Mouse (Mus musculus) midbrain, embryonic 10.5 days (tissue): ENCODE data around the gene Oxnad1. TPM values are rescaled to one million over a fixed set of nuclear protein-coding genes. Genes with fewer than 3 reads are reported as not detected.
"Not testable (repeated sequence)": the region's sequence is repeated elsewhere in the genome, so short reads cannot be mapped to it uniquely, and the experiment has no call there.

Experiments
- DNase-seq: peaks from one replicate; pipeline ENCODE4 v3.0.0-alpha.2; 2017; ENCODE audit warnings: low spot score
- H3K27ac ChIP-seq: fragments of 300-500 bp; sonication (generic); replicated peaks from 2 replicates; pipeline ENCODE4 v1.5.1; 2016; ENCODE audit warnings: mild to moderate bottlenecking
- H3K27me3 ChIP-seq: fragments of 300-500 bp; sonication (generic); 2 replicates; pipeline ENCODE4 v1.6.1; 2016; ENCODE audit warnings: low read depth, mild to moderate bottlenecking; ENCODE audit not compliant: poor library complexity, severe bottlenecking
- H3K36me3 ChIP-seq: fragments of 300-500 bp; sonication (generic); 2 replicates; pipeline ENCODE4 v1.6.1; 2016; ENCODE audit warnings: mild to moderate bottlenecking, moderate library complexity
- H3K4me1 ChIP-seq: fragments of 300-500 bp; sonication (generic); 2 replicates; pipeline ENCODE4 v1.6.1; 2016
- H3K4me3 ChIP-seq: fragments of 300-500 bp; sonication (generic); 2 replicates; pipeline ENCODE4 v1.5.1; 2016; ENCODE audit warnings: mild to moderate bottlenecking, moderate library complexity
- H3K9me3 ChIP-seq: fragments of 300-500 bp; sonication (generic); replicated peaks from 2 replicates; pipeline ENCODE4 v1.6.1; 2016; ENCODE audit warnings: mild to moderate bottlenecking
- WGBS: fragments of 180-500 bp; shearing (Covaris S2); methylation state at CpG from one replicate; pipeline ENCODE4 v1.1.7; 2016; 5-methylcytosine and 5-hydroxymethylcytosine counted together
- polyA plus RNA-seq: library from polyadenylated mRNA; unstranded; fragments of >200 nt; fragmentation: Nextera tagmentation; extraction: Ambion mirVana; gene quantifications from 2 replicates; pipeline ENCODE4 v1.2.1, GENCODE M21; 2016

The Oxnad1 gene
- polyA plus RNA-seq, 1 experiment from 2014 or later, result 26.7 TPM

DNA sequence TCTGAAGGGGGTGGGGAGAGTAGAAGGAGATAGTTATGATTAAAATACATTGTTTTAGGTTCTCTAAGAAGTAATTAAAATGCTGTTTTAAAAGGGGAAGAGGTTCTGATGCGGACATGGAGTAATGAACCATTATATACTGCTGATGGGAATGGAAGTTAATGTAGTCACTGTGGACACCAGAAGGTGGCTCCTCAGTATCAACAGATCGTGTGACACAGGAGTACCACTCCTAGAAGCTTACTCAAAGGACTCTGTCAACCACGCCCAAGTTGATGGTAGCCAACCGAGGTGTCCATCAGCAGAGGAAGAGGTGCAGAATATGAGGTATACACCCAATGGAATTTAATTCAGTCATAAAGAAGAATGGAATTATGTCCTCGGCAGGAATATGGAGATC lies 43.2 kb downstream of the Oxnad1 start:
- Histone ChIP-seq H3K27ac (no peak overlapping the region), H3K4me1 (no peaks in the 10 kb centered on the region)
- WGBS, result 88% methylated on average over 5 of the region's 5 CpGs

DNA sequence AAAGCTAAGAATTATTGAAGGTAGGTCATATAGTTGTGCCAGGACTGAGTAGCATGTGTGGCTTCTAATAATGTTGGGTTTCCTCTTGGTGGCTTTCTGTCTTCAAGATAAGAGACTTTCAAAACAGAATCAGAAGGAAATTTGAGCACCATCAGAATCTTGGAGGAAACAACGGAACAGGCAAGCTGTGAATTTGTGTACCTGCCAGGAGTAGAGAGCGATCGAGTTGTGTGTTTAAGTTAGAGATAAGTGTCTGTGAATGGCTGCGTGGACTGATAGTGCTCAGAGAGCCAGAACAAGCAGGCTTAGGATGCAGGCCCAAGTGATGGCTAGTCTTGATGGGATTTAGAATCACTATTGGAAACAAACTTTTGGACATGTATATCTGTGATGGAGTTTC lies 46.7 kb downstream of the Oxnad1 start:
- 89% methylated on average over 4 of the region's 4 CpGs for WGBS
- H3K9me3 ChIP-seq, result no peaks in the 10 kb centered on the region

More for the DNA sequence above, 43.2 kb downstream of the Oxnad1 start:
- Histone ChIP-seq H3K4me3 (no peak overlapping the region), H3K27me3 (no peaks in the 10 kb centered on the region), H3K9me3 (no peaks in the 10 kb centered on the region), H3K36me3 (no peaks in the 10 kb centered on the region)
- no peak for DNase-seq

GRCm38 (mm10) chr14:32134293-32134692 lies 49.1 kb downstream of the Oxnad1 start:
- H3K27ac ChIP-seq, result no peak overlapping the region
- H3K4me3 ChIP-seq, result no peak overlapping the region
- H3K36me3 ChIP-seq, result no peaks in the 10 kb centered on the region
- no peak for DNase-seq
- no peaks in the 10 kb centered on the region for H3K27me3 ChIP-seq
- 82% methylated on average over 2 of the region's 2 CpGs for WGBS
- no peaks in the 10 kb centered on the region for H3K4me1 ChIP-seq
- H3K9me3 ChIP-seq, result no peaks in the 10 kb centered on the region

More for the DNA sequence above, 46.7 kb downstream of the Oxnad1 start:
- no peaks in the 10 kb centered on the region for H3K36me3 ChIP-seq
- H3K4me3 ChIP-seq, result no peak overlapping the region
- no peak for DNase-seq
- H3K4me1 ChIP-seq, result no peaks in the 10 kb centered on the region
- no peak overlapping the region for H3K27ac ChIP-seq
- no peaks in the 10 kb centered on the region for H3K27me3 ChIP-seq

DNA sequence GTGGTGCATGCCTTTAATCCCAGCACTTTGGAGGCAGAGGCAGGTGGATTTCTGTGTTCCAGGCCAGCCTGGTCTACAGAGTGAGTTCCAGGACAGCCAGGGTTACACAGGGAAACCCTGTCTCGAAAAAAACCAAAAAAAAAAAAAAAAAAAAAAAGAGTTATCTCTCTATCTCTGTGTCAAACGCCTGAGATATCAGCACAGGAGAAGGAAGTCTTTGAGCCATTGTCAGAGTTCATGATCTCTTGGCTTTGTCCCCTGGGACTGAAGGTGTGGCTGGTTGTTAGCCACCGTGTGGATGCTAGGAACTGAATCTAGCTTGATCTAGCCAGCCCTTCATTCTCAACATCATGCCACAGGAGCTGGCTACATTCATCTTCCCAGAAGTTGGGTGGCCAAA lies 51.3 kb downstream of the Oxnad1 start:
- H3K4me1 ChIP-seq, H3K4me3 ChIP-seq, H3K9me3 ChIP-seq, H3K27me3 ChIP-seq, H3K27ac ChIP-seq, H3K36me3 ChIP-seq, DNase-seq: not testable (repeated sequence)
- 87% methylated on average over 3 of the region's 3 CpGs for WGBS

- H3K36me3 ChIP-seq, result no peaks in the 10 kb centered on the region
- H3K9me3 ChIP-seq, result no peaks in the 10 kb centered on the region
- no peak overlapping the region for H3K27ac ChIP-seq
- no peak for DNase-seq
- H3K27me3 ChIP-seq, result no peaks in the 10 kb centered on the region
- no peak overlapping the region for H3K4me3 ChIP-seq
- WGBS, result 69% methylated on average over 5 of the region's 5 CpGs
- no peaks in the 10 kb centered on the region for H3K4me1 ChIP-seq
Observed at GRCm38 (mm10) chr14:32140359-32140965, 55.3 kb downstream of the Oxnad1 start.

- Histone ChIP-seq H3K4me1 (no peaks in the 10 kb centered on the region), H3K4me3 (no peak within 1 kb of the TSS), H3K27me3 (no peaks in the 10 kb centered on the region), H3K27ac (no peak within 1 kb of the TSS), H3K9me3 (peaks cover 1% of the 10 kb centered on the region; the same call in 1 of the 2 replicates), H3K36me3 (no peaks in the 10 kb centered on the region)
- DNase-seq, result no peak
- 88% methylated on average over 5 of the region's 5 CpGs for WGBS
Observed at GRCm38 (mm10) chr14:32141723-32142122, 56.5 kb downstream of the Oxnad1 start, which contains the start of gene Msmb. Msmb (plus strand) TSS chr14:32142023.

- Histone ChIP-seq H3K4me1 (no peaks in the 10 kb centered on the region), H3K9me3 (peaks cover 13% of the 10 kb centered on the region), H3K27ac (no peak overlapping the region), H3K27me3 (no peaks in the 10 kb centered on the region), H3K36me3 (no peaks in the 10 kb centered on the region), H3K4me3 (no peak overlapping the region)
- DNase-seq, result no peak
Observed at GRCm38 (mm10) chr14:32144734-32145133, 59.6 kb downstream of the Oxnad1 start.

DNA sequence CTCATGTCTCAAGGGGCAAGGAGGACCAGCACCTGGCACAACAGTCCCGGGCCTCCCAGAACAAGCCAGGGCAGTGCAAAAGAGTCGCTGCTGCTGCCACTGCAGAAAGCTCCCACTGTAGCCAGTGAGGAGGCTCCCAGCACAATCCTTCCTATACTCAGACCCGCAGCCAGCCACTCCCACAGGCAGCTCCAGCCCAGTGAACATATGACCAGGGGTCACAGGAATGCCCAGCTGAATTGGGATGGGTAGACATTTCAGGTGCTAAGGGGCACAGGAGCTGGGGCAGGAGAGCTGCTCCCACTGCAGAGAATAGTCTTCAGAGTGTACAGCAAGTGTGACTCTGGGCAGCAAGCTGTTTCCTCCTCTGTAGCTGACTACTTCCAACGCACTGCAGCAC lies 60.2 kb downstream of the Oxnad1 start:
- H3K9me3 ChIP-seq, result peaks cover 13% of the 10 kb centered on the region
- no peaks in the 10 kb centered on the region for H3K36me3 ChIP-seq
- H3K4me3 ChIP-seq, result no peak overlapping the region
- DNase-seq, result no peak
- no peak overlapping the region for H3K27ac ChIP-seq
- 74% methylated on average over 4 of the region's 4 CpGs for WGBS
- H3K4me1 ChIP-seq, result no peaks in the 10 kb centered on the region
- H3K27me3 ChIP-seq, result no peaks in the 10 kb centered on the region

- no peak overlapping the region for H3K4me3 ChIP-seq
- 91% methylated on average over 7 of the region's 7 CpGs for WGBS
- no peak for DNase-seq
- no peak overlapping the region for H3K27ac ChIP-seq
- no peaks in the 10 kb centered on the region for H3K4me1 ChIP-seq
- H3K9me3 ChIP-seq, result peaks cover 13% of the 10 kb centered on the region
- H3K36me3 ChIP-seq, result no peaks in the 10 kb centered on the region
- H3K27me3 ChIP-seq, result no peaks in the 10 kb centered on the region
Observed at GRCm38 (mm10) chr14:32145809-32146511, 60.8 kb downstream of the Oxnad1 start.

DNA sequence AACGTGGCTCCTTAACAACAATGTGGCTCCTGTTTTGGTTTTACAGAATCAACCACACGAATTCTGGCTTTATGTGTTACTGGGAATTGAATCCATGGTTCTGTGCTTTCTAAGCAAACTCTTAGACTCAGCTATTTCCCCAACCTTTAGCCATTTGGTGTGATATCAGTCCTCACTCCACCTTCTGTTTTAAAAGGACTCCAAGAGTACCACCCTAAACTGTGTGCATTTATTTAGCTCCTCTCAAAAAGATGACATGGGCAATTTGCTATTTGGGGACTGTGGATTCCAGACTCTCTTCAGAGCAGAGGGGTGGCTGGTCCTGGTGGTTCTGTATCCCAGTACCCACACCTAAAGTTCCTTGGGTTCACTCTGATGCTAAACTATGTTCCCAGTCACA lies 61.4 kb downstream of the Oxnad1 start:
- no peak for DNase-seq
- peaks cover 13% of the 10 kb centered on the region for H3K9me3 ChIP-seq
- H3K27ac ChIP-seq, result no peak overlapping the region
- no peaks in the 10 kb centered on the region for H3K36me3 ChIP-seq
- no peaks in the 10 kb centered on the region for H3K27me3 ChIP-seq
- H3K4me1 ChIP-seq, result no peaks in the 10 kb centered on the region
- WGBS, result 83% methylated on average over 2 of the region's 2 CpGs
- no peak overlapping the region for H3K4me3 ChIP-seq

DNA sequence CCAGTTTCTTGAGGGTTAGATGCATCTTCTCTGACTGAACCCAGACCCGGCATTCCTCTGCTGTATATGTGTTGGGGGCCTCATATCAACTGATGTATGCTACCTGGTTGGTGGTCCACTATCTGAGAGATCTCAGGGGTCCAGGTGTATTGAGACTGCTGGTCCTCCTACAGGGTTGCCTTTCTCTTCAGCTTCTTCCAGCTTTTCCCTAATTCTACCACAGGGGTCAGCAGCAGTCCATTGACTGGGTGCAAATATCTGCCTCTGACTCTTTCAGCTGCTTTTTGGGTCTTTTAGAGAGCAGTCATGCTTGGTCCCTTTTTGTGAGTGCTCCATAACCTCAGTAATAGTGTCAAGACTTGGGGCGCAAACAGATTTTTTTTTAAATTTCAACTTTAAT lies 65.7 kb downstream of the Oxnad1 start:
- Histone ChIP-seq H3K27me3 (no peaks in the 10 kb centered on the region), H3K27ac (no peak overlapping the region), H3K4me1 (no peaks in the 10 kb centered on the region), H3K9me3 (peaks cover 13% of the 10 kb centered on the region), H3K36me3 (no peaks in the 10 kb centered on the region), H3K4me3 (no peak overlapping the region)
- 88% methylated on average over 2 of the region's 2 CpGs for WGBS
- DNase-seq, result no peak

DNA sequence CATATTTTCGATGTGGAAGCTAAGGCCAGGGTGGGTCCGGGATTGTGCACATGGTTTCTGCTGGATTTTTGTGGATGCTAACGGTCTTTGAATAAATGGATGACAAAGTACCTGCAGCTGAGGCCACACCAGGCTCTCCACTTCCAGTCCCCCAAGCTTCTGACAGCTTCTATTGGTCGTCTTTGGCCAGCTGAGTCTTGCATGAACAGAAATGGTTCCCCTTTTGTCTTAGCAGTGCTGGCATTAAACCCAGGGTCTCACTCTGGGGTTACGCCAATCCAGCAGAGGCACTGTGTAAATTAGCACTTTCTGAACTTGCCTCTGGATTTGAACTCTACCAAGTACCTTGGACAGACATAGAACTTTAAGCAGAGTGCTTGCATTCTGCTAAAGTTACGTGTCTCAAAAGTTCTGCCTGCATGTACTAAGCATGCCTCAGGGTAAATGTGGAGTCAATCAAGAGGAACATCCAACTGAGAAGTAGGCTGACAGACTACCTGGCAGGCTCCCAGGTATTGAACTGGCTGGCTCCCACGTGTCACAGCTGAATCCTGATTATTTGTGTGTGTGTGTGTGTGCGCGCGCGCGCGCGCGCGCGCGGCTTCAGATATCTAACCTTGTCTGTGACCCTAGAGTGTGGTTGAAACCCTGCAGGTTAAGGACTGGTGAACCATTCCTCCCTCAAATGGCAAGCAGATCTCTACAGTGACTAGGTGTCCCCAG lies 67.2 kb downstream of the Oxnad1 start:
- H3K27me3 ChIP-seq, result no peaks in the 10 kb centered on the region
- H3K27ac ChIP-seq, result no peak overlapping the region
- no peak for DNase-seq
- H3K4me3 ChIP-seq, result no peak overlapping the region
- no peaks in the 10 kb centered on the region for H3K36me3 ChIP-seq
- H3K4me1 ChIP-seq, result no peaks in the 10 kb centered on the region
- 93% methylated on average over 18 of the region's 18 CpGs for WGBS
- H3K9me3 ChIP-seq, result peaks cover 9% of the 10 kb centered on the region
